ENCODE assay signal across 8 mouse cellular contexts in the genomic region with DNA sequence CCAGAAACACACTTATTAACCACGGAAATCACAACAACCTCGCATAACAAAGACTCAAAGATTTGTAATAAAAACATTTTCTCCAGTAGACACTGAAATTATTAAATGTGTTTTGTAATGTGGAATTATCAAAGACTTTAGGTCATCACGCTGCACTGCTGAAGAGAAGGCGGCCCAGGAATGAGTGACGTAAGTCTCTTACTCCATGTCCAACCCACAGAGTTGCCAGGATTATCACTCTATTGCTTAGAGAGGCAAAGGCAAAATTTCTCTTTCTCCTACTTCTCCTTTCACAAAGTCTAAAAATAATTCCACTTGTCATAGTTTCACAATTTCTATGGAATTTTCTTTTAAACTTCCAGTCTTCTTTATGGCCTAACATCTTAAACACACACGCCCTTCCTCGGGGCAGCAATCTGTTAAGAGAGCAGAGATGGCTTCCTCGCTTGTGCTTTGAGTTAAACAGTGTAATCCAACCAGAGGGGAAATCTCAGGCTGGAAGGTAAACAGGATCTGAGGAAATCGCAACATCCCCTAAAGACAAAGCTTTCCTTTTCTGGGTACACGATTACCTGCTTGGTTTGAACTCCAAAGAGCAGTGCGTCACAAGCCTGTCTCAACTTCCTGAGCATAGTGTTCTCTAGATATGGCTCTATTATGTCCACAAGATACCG.
DNase-seq lines count a peak whose midpoint lies in the region; ATAC-seq lines count a peak whose summit lies in the region.

No protein-coding gene starts in this region.

- H3K36me3 ChIP-seq in hindbrain, embryonic 10.5 days = no peaks in the 10 kb centered on the region
- H3K36me3 ChIP-seq in hindbrain, embryonic 16.5 days (ENCODE audit: control insufficient read depth, insufficient read depth, low read length) = no peaks in the 10 kb centered on the region
- H3K36me3 ChIP-seq in heart, embryonic 14.5 days (ENCODE audit: control insufficient read depth, insufficient read depth, low read length) = 0 out of 2 replicates have a peak, but pooled peaks cover 6% of the 10 kb centered on the region
- 0 out of 2 replicates have a peak, but pooled peaks cover 2% of the 10 kb centered on the region for H3K36me3 ChIP-seq in lung, embryonic 16.5 days (ENCODE audit: control insufficient read depth, insufficient read depth, low read length)

- H3K27me3 ChIP-seq in hindbrain, embryonic 10.5 days (ENCODE audit: insufficient read depth, poor library complexity, severe bottlenecking) = no peaks in the 10 kb centered on the region
- no peaks in the 10 kb centered on the region for H3K27me3 ChIP-seq in hindbrain, embryonic 16.5 days (replicated peaks; ENCODE audit: control insufficient read depth, insufficient read depth, low read length)
- H3K27me3 ChIP-seq in heart, embryonic 14.5 days (ENCODE audit: control insufficient read depth, insufficient read depth, low read length) = no peaks in the 10 kb centered on the region
- H3K27me3 ChIP-seq in lung, embryonic 16.5 days (ENCODE audit: control insufficient read depth, insufficient read depth, low read depth, low read length) = no peaks in the 10 kb centered on the region

- H3K4me3 ChIP-seq in hindbrain, embryonic 10.5 days = no peak overlapping the region
- no peak overlapping the region for H3K4me3 ChIP-seq in hindbrain, embryonic 16.5 days (ENCODE audit: low read length)
- no peak overlapping the region for H3K4me3 ChIP-seq in heart, embryonic 14.5 days (ENCODE audit: control insufficient read depth in 1 of 2, insufficient read depth in 1 of 2, low read depth in 1 of 2, low read length in 2 of 2)
- no peak overlapping the region for H3K4me3 ChIP-seq in lung, embryonic 16.5 days (ENCODE audit: low read length)

- no peaks in the 10 kb centered on the region for H3K9me3 ChIP-seq in hindbrain, embryonic 10.5 days
- no peaks in the 10 kb centered on the region for H3K9me3 ChIP-seq in hindbrain, embryonic 16.5 days (ENCODE audit: control insufficient read depth, low read length)
- H3K9me3 ChIP-seq in heart, embryonic 14.5 days (ENCODE audit: control insufficient read depth, low read length) = no peaks in the 10 kb centered on the region
- no peaks in the 10 kb centered on the region for H3K9me3 ChIP-seq in lung, embryonic 16.5 days (ENCODE audit: control insufficient read depth, low read length)

- 0 out of 2 replicates have a peak overlapping the region, but pooled peaks have one; percentile 24 for H3K27ac ChIP-seq in hindbrain, embryonic 10.5 days
- H3K27ac ChIP-seq in hindbrain, embryonic 16.5 days (ENCODE audit: low read depth, low read length) = no peak overlapping the region
- peak overlapping the region; percentile 98 to 100 for H3K27ac ChIP-seq in heart, embryonic 14.5 days (replicated peaks in 1 of 2; ENCODE audit: control insufficient read depth in 1 of 2, insufficient read depth in 1 of 2, low read depth in 2 of 2, low read length in 2 of 2)
- peak overlapping the region; percentile 89 for H3K27ac ChIP-seq in lung, embryonic 16.5 days (ENCODE audit: low read length)

- no peaks in the 10 kb centered on the region for H3K4me1 ChIP-seq in hindbrain, embryonic 10.5 days (replicated peaks)
- H3K4me1 ChIP-seq in hindbrain, embryonic 16.5 days (ENCODE audit: control insufficient read depth, insufficient read depth, low read depth, low read length) = no peaks in the 10 kb centered on the region
- peaks cover 41 to 68% of the 10 kb centered on the region in 2 experiments for H3K4me1 ChIP-seq in heart, embryonic 14.5 days (ENCODE audit: control insufficient read depth in 2 of 2, insufficient read depth in 2 of 2, low read length in 2 of 2)
- H3K4me1 ChIP-seq in lung, embryonic 16.5 days (replicated peaks; ENCODE audit: control insufficient read depth, insufficient read depth, low read length) = peaks cover 53% of the 10 kb centered on the region

- no peak overlapping the region for H3K4me2 ChIP-seq in hindbrain, embryonic 16.5 days (ENCODE audit: low read length)
- H3K4me2 ChIP-seq in heart, embryonic 14.5 days (ENCODE audit: low read length) = peak overlapping the region; percentile 45
- peak overlapping the region; percentile 5; the same call in 1 of the 2 replicates for H3K4me2 ChIP-seq in lung, embryonic 16.5 days (ENCODE audit: low read depth, low read length)

- DNase-seq in hindbrain, embryonic 10.5 days (ENCODE audit: low spot score) = no peak
- DNase-seq in adipocyte (ENCODE audit: low spot score) = peak; percentile 90
- no peak for DNase-seq in layer of hippocampus, adult 18-20 months (ENCODE audit: low spot score in 2 of 2)
- no peak for DNase-seq in adrenal gland, postnatal 4 days (ENCODE audit: low spot score in 2 of 2)
- no peak for DNase-seq in ovary, postnatal 36 days (ENCODE audit: low spot score)

- no peak overlapping the region for H3K9ac ChIP-seq in hindbrain, embryonic 16.5 days (ENCODE audit: low read depth, low read length)
- peak overlapping the region; percentile 49 for H3K9ac ChIP-seq in heart, embryonic 14.5 days (ENCODE audit: low read length)
- 0 out of 2 replicates have a peak overlapping the region, but pooled peaks have one; percentile 21 for H3K9ac ChIP-seq in lung, embryonic 16.5 days (ENCODE audit: low read length)

- no peak for ATAC-seq in hindbrain, embryonic 16.5 days
- ATAC-seq in heart, embryonic 14.5 days (ENCODE audit: insufficient number of reproducible peaks, insufficient read depth, low FRiP score, low read depth) = no peak
- ATAC-seq in lung, embryonic 16.5 days (ENCODE audit: low read depth) = peak; percentile 71; the same call in 1 of the 2 replicates

- 89% methylated on average over 12 of the region's 12 CpGs for WGBS in hindbrain, embryonic 10.5 days
- WGBS in hindbrain, embryonic 16.5 days = 85% methylated on average over 12 of the region's 12 CpGs
- WGBS in heart, embryonic 14.5 days = 42% methylated on average over 12 of the region's 12 CpGs
- WGBS in lung, embryonic 16.5 days = 45% methylated on average over 12 of the region's 12 CpGs
